Mouse (Mus musculus) stomach, postnatal 0 days (tissue): ENCODE results near the gene Tbc1d16. TPM values are rescaled to one million over a fixed set of nuclear protein-coding genes. Genes with fewer than 3 reads are reported as not detected.
A peak's percentile ranks its signal among the peaks of the same experiment; 100 is the strongest.

Experiments
- ATAC-seq: fragments of 200-750 bp; cut with Nextera tagmentation; 2 replicates; pipeline ENCODE4 v1.8.0; 2017; ENCODE audit not compliant: low FRiP score, low TSS enrichment
- DNase-seq: peaks from one replicate; pipeline ENCODE4 v3.0.0-alpha.2; 2016; ENCODE audit warnings: low spot score
- H3K27ac ChIP-seq: fragments of 300-500 bp; sonication (generic); replicated peaks from 2 replicates; pipeline ENCODE4 v1.5.1; 2014; ENCODE audit warnings: mild to moderate bottlenecking, control low read depth
- H3K27me3 ChIP-seq: fragments of 300-500 bp; sonication (generic); 2 replicates; pipeline ENCODE4 v1.6.1; 2014; ENCODE audit warnings: low read length; ENCODE audit not compliant: control insufficient read depth, insufficient read depth
- H3K36me3 ChIP-seq: fragments of 300-500 bp; sonication (generic); 2 replicates; pipeline ENCODE4 v1.6.1; 2014; ENCODE audit warnings: low read length, mixed read lengths; ENCODE audit not compliant: control insufficient read depth, insufficient read depth
- H3K4me1 ChIP-seq: fragments of 300-500 bp; sonication (generic); replicated peaks from 2 replicates; pipeline ENCODE4 v1.6.1; 2014; ENCODE audit warnings: antibody characterized with exemption; ENCODE audit not compliant: control insufficient read depth, insufficient read depth
- H3K4me2 ChIP-seq: fragments of 300-500 bp; sonication (generic); replicated peaks from 2 replicates; pipeline ENCODE4 v1.6.1; 2014; ENCODE audit warnings: low read depth, mild to moderate bottlenecking, control low read depth, moderate library complexity
- H3K4me3 ChIP-seq: fragments of 300-500 bp; sonication (generic); 2 replicates; pipeline ENCODE4 v1.5.1; 2014; ENCODE audit warnings: low read depth, low read length, control low read depth
- H3K9ac ChIP-seq: fragments of 300-500 bp; sonication (generic); 2 replicates; pipeline ENCODE4 v1.6.1; 2014; ENCODE audit warnings: mild to moderate bottlenecking, low read length, control low read depth, mixed read lengths
- H3K9me3 ChIP-seq: fragments of 300-500 bp; sonication (generic); 2 replicates; pipeline ENCODE4 v1.6.1; 2016; ENCODE audit warnings: low read length; ENCODE audit not compliant: control insufficient read depth
- CTCF ChIP-seq: IDR thresholded peaks from 2 replicates; pipeline ENCODE4 v1.5.1; 2016; ENCODE audit warnings: antibody characterized with exemption, low read depth, mild to moderate bottlenecking, moderate library complexity
- EP300 ChIP-seq: optimal IDR thresholded peaks from 2 replicates; pipeline ENCODE3; 2016; ENCODE audit warnings: antibody characterized with exemption
- WGBS: fragments of 180-500 bp; shearing (Covaris S2); extraction: QIAGEN DNeasy Blood & Tissue Kit; methylation state at CpG from one replicate; pipeline ENCODE4 v1.1.7; 2014; 5-methylcytosine and 5-hydroxymethylcytosine counted together
- polyA plus RNA-seq: library from polyadenylated mRNA; unstranded; fragments of >200 nt; fragmentation: Nextera tagmentation; extraction: Ambion mirVana; gene quantifications from 2 replicates; pipeline ENCODE4 v1.2.1, GENCODE M21; 2015

Gene Tbc1d16
- polyA plus RNA-seq, 1 experiment from 2014 or later: 6.3 TPM

- Histone ChIP-seq H3K4me2 (no peak overlapping the region), H3K9ac (no peak overlapping the region), H3K9me3 (no peaks in the 10 kb centered on the region), H3K27me3 (no peaks in the 10 kb centered on the region), H3K27ac (no peak overlapping the region), H3K36me3 (peaks cover 2% of the 10 kb centered on the region; the same call in 1 of the 2 replicates), H3K4me3 (no peak overlapping the region), H3K4me1 (no peaks in the 10 kb centered on the region)
- TF ChIP-seq EP300 (no peak), CTCF (no peak)
- DNase-seq (no peak), ATAC-seq (no peak)
- WGBS: 92% methylated on average over 5 of the region's 5 CpGs
These were observed 68.2 kb downstream of the Tbc1d16 start for GRCm38 (mm10) chr11:119160050-119160449.

GRCm38 (mm10) chr11:119159496-119159895 is 68.8 kb downstream of the Tbc1d16 start:
- TF ChIP-seq EP300 (no peak), CTCF (no peak)
- H3K27me3 ChIP-seq: no peaks in the 10 kb centered on the region
- H3K4me3 ChIP-seq: no peak overlapping the region
- peaks cover 5% of the 10 kb centered on the region; the same call in 1 of the 2 replicates for H3K36me3 ChIP-seq
- no peaks in the 10 kb centered on the region for H3K4me1 ChIP-seq
- no peaks in the 10 kb centered on the region for H3K9me3 ChIP-seq
- H3K27ac ChIP-seq: no peak overlapping the region
- no peak overlapping the region for H3K9ac ChIP-seq
- 40% methylated on average over 11 of the region's 11 CpGs for WGBS
- DNase-seq (peak; percentile 75), ATAC-seq (peak; percentile 75)
- no peak overlapping the region for H3K4me2 ChIP-seq

DNA sequence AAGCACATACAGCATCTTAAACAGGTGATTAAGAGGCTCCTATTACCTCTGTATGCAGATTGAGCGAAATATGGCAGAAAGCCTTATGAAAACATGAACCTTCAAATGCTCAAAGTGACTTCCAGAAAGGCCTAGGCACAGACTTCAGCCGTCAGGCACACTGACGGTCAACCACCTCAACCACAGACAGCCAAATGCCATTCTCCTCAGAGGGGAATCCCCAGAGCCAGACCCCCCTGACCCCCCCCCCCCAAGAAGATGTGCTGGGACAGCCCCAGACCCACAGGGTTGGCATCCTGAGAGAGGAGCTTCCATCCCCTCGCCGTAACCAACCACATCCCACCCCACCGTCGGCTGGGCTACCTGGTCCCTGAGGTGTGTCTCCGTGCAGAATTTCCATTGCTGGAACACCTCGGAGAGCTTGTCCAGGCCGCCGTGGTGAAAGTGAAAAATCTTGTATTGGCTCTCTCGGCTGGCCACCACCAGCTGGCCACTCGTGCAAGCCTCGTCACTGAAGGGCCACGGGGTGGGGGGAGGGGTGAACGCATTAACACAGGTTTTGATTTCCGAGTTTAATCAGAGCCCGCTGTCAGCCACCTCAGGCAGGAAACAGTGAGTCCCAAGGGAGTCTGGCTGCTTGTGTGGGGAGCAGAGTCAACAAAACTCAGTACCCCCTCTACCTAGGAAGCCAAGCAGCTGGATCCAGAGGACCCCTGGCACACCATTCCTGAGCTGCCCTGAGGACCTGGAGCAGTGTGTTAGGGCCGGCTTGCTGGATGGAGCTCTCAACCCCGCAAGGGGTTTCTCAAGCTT is 70.7 kb downstream of the Tbc1d16 start:
- Histone ChIP-seq H3K4me2 (no peak overlapping the region), H3K27me3 (no peaks in the 10 kb centered on the region), H3K9me3 (no peaks in the 10 kb centered on the region), H3K27ac (no peak overlapping the region), H3K36me3 (peaks cover 10% of the 10 kb centered on the region; the same call in 1 of the 2 replicates), H3K4me3 (no peak overlapping the region), H3K4me1 (no peaks in the 10 kb centered on the region), H3K9ac (no peak overlapping the region)
- no peak for ATAC-seq
- 63% methylated on average over 20 of the region's 20 CpGs for WGBS
- no peak for TF ChIP-seq EP300
- TF ChIP-seq CTCF: no peak
- no peak for DNase-seq

DNA sequence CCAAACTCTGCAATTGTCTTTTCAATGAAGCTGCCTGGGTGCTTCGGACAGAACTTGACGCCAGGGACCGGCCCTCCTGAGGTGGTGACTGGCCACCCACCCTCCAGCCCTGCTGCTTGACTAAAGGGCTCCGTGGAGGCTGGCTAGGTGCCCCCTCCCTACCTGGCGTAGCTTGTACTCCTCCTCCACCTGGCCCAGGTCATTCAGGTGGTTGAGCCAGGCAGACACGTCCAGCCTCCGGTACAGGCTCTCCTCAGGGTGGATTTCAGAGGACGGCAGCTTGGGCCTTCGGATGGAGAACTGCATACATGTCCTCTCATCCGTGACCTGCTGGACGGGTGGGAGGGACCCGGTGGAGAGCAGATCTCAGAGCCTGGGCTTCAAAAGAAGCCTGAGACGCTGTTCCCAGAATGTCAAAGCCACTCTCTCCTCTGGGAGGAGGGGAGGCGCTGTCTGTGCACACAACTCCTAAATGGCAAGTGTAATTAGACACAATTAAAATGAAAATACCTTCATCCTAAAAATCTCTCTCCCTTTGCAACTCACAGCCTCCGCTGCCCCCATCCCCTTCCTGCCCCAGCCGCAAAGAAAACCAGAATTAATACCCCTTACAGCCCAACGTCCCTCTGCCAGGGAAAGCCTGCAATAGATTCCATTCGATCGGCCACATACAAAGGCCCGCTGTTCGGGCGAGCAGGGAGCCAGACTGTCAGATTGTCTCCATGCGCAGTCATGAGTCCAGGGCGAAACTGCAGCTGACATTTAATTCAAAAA is 71.6 kb downstream of the Tbc1d16 start:
- ATAC-seq (no peak), DNase-seq (no peak)
- H3K4me2 ChIP-seq: no peak overlapping the region
- H3K4me3 ChIP-seq: no peak overlapping the region
- 73% methylated on average over 24 of the region's 24 CpGs for WGBS
- H3K9me3 ChIP-seq: no peaks in the 10 kb centered on the region
- no peaks in the 10 kb centered on the region for H3K27me3 ChIP-seq
- no peak overlapping the region for H3K27ac ChIP-seq
- no peak for TF ChIP-seq EP300
- no peak for TF ChIP-seq CTCF
- no peak overlapping the region for H3K9ac ChIP-seq
- peaks cover 10% of the 10 kb centered on the region; the same call in 1 of the 2 replicates for H3K36me3 ChIP-seq
- no peaks in the 10 kb centered on the region for H3K4me1 ChIP-seq

DNA sequence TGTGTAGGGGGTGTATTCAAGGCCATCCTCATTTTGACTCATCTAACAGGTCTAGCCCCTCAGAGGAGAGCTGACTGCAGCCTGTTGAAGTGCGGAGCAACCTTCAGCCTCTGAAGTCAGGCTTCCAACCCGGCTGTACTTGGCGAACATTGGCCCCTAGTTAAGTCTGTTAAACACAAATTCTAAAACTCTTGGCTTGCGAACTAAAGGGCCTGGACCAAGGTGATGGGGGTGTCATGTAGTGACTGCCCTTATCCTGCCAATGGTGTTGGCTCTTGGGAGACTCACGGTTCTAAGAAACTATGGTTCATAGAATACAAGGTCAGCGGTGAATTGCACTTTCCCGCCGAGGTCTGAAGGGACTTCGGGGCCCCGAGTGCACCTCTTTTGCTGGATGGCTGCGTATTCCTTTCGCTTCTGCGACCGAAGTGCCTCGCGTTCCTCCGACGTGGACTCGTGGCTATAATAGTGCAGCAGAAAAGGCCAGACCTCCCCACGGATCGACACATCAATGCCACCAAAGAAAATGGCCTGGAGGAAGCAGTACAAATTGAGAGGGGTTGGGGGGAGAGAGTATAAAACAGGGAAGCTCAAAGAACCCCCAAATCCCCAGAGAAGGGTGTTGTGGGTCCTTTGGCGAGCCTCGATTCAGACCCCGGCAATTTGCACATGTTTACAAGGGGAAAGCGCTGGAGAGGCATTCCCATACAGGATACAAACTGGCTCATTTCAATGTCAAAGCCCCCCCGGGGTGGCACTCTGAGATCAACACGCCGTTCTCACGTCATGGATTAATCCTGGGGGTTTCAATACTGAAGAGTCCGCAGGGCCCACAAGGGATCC is 72.4 kb downstream of the Tbc1d16 start:
- H3K4me2 ChIP-seq: no peak overlapping the region
- TF ChIP-seq CTCF (no peak), EP300 (no peak)
- no peak overlapping the region for H3K27ac ChIP-seq
- H3K4me1 ChIP-seq: no peaks in the 10 kb centered on the region
- no peak for DNase-seq
- no peaks in the 10 kb centered on the region for H3K9me3 ChIP-seq
- WGBS: 71% methylated on average over 30 of the region's 30 CpGs
- H3K27me3 ChIP-seq: no peaks in the 10 kb centered on the region
- H3K36me3 ChIP-seq: peaks cover 10% of the 10 kb centered on the region; the same call in 1 of the 2 replicates
- no peak overlapping the region for H3K9ac ChIP-seq
- no peak overlapping the region for H3K4me3 ChIP-seq
- ATAC-seq: no peak
